Mouse (Mus musculus) layer of hippocampus, adult 11-12 months (tissue): ENCODE data around the gene Ndufb11.

Source experiments
- DNase-seq: peaks from one replicate; pipeline ENCODE4 v3.0.0; 2022; ENCODE audit warnings: low spot score

Gene Ndufb11

DNA sequence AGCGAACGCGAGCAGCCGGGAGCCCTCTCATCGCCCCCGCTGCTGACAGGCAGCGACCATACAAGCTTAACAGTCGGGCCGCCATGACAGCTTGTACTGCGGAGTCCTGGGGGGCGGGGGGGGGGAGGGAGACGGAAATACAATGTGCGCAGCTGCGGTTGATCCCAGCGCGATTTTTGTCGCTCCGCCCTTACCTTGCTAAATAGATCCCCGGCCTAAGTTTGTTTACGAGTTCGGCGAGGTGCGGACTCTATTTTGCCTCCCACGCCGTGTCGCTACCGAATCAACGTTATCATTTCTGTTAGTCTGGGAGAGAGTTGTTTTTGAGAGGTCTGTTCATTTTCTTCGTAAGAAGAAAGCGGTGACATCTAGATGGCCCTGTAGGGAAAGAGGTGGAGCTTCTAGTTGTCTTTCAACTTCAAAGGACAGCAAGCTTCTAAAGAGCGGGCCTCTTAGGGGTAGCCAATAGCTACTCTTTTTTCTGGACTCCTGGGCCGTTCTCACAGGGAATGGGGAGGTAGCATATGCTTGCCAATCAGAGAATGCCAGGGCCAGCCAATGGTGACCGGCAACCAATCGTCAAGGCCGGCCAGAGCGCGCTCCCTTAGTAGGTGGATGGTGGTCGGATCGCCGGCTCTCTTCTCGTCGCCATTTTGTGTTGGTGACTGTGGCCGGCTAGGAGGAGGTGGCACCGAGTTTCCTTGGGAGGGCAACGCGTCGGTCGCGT lies at the start of gene Ndufb11, which contains the start of gene Rbm10:
Gene Ndufb11, minus strand, starts transcription at position 444 of the 727 bp plus-strand sequence.
Gene Rbm10, plus strand, starts transcription at position 328 of the 727 bp plus-strand sequence.
- DNase-seq = peak; percentile 82

DNA sequence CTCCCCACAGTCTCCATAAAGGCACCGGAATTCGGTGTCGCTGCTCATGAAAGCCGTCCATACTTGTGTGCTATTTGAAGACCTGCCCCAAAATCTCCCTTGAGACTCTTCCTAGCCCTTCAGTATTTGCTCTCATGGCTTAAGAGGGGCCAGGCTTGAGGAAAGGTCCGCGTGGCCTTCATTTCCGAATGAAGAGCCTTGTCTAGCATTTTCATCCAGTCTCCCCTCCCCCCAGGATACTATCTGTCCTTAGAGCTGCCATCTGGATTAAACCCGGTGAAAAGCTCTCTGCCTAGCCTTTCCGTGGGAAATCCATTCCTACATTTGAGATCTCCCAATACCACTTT lies 46.0 kb upstream of the Ndufb11 start:
- DNase-seq = peak; percentile 13

DNA sequence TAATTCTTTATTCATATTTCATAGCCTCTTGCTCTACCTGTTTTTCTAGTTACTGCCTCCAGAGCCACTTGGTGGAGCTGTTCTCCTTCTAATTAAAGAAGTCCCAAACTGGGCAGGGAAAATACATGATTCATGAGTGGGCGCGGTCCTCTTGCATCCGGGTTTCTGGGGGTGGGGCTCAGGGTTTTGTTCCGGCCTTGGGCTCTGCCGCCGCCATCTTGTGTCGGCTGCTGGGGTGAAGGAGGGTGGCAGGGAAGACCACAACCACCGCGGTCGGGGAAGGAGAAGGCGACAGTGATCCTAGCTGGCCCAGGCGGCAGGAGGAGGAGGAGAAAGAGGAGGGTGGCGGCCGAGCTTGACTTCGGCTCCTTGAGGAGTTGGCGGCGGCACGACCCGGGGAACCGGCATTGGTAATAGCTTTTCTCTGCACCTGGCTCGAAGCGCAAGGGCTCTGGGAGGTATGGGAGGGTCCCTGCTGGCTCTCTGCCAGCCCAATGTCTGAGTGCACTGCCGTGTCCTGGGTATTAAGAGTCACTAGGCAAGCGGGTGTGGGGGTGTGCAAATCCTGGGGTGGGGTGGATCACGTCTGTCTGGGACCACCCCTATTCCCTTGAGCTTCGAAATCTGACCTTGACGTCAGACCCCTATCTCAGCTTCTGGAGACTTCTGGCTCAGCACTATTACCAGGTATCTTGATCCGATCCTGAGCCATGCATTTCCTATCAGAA lies 45.5 kb upstream of the Ndufb11 start:
- peak; percentile 86 for DNase-seq

DNA sequence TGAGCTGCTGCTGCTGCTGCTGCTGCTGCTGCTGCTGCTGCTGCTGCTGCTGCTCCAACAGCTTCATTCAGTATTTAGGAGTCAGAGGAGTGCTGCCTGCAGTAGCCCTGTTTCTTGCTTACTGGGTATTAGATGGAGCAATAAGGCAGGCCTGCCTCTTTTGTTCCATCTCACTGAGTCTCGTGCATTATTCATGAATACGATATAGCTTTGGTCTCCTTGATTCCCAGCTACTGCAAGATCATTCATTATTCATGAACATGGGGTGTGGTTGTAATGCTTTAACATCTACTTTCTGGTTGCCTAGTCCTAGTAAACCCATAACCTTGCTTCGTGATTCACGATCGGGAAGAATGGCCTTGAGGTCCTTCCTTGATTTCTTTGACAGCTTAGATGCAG lies 44.9 kb upstream of the Ndufb11 start:
- no peak for DNase-seq

DNA sequence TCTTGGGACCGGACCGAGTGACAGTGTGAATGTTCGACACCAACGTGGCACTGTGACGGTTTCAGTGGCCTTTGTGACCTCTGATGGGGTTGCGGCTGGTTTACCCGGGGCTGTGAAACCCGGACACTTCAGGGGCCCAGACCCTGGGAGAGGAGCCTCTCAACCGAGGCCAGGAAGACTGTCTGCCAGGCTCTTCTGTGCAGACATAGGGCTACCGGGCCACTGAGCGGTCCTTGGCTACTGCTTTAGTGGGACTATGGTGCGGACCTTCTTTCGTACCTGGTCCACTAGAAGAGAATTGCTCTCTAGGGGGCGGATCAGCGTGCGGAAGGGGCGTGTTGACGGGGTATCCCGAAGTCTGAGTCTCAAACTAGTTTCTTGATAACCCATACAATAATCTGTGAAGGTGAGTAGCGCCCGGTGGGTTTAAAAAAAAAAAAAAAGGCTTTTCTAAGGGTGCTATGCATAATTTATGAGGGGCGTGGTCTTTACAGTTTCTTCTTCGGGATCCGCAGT lies 41.5 kb upstream of the Ndufb11 start:
- DNase-seq = no peak

DNA sequence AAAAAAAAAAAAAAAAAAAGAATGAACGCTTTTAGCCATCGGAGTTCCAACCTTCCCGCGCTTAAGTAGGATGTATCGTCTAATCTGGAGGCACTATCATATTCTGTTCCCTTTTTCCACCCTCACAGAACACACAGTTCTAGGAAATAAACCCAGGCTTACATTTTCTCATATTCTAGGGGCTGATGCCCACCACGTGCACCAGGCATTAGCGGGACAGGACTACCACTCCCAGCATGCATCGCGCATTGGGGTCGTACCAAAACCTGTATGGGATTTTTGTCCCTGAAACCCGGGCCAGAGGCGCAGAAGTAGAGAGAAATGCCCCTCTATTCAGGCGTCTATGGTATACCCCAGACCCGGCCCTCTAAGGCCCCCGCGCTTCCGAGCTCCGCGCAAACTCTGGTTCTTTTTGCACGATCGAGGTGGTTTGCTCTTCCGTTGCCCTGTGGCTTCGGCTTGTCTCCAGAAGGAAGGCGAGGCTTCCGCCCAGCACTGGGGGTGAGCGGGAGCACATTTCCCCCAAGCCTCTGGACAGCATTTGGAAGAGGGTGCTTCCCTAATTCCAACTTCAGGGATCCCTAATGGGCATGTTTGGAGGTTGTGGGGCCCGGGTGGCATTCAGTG lies 40.7 kb upstream of the Ndufb11 start, which contains the start of gene Uba1:
Gene Uba1, plus strand, starts transcription at position 301 of the 627 bp plus-strand sequence.
- DNase-seq = peak; percentile 81

DNA sequence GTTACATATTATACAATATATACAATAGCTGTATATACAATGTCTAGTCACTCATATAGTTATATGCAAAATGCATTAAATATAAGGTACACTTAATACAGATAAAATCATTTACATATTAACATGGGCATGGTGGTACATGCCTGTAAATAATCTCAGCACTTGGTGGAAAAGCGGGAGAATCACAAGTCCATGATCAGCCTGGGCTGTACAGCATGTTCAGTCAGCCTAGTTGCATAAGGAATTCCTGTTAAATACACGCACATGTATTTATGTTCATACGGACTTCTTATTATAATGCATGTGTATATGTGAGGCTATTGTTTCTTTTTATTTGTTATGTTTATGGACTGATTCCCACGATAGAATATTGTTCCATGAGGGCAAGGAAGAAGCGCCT lies 40.2 kb upstream of the Ndufb11 start:
- no peak for DNase-seq

DNA sequence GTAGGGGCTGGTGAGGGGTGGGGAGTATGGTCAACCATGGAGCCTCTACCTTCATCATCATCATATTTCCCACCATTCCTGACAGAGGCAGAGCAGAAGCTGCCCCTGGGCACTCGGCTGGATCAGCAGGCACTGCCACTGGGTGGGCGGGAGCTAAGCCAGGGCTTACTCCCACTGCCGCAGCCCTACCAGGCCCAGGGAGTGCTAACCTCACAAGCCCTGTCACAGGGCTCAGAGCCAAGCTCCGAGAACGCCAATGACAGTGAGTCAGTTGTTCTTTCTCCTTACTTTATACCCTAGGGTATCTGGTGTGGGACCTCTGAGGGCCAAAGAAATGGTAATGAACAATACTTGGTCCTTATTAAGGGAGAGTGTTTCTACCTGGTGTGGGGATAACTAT lies 27.4 kb upstream of the Ndufb11 start:
- no peak for DNase-seq

DNA sequence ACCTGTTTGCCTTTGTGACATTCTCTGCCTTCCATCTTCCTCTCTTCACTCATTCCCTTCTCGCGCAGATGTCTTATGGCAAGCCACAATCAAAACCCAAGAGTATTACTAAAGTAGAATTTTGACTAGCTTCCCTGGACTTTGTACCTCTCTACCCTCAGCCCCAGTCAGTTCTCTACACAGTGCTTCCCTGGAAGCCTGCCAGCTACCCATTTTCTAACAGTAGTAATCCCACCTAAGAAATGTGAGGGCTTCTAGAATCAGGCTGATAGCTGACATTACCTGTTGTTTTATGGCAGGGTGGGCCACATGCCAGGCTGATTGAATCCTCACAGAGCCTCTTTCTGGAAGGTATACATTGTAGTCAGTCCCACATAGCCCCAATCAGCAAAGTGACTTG lies 20.7 kb upstream of the Ndufb11 start:
- no peak for DNase-seq

DNA sequence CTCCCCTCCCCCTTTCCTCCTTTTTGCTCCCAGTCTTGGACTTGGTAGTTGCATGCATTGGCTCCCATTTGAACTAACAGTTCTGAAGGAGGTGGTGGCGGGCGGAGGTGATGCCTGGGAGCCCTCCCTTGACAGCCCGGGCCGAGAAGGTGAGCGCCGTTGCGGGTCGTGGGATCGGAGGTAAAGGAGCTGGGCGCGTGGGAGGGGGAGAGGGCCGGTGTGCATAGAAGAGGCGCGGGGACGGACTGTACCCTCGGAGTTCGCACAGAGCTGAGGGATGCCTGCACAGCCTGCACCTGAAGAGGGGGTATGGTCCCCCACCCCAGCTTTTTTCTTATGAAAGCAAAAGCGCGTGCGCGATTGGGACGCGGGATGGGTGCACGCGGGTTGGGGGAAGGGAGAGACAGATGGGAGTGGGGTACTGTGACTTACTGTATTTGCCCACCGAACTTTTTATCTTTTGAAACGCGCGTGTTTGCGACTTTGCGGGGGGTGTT lies 532 bp upstream of the Ndufb11 start:
- no peak for DNase-seq

DNA sequence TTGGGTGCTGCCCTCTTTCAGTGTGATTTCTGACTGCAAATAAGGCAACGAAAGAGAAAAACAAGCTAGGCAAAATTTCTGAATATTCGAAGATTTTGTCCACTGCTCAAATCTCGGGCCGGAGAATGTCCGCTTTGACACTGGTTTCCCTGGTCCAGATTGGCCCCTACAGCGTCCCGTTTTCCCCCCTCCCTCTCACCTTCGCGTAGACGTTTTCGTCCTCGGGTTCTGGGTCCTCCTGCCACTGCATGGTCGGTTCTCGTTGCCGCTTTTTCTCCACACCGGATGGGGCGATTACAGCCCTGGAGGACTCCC lies 601 bp downstream of the Ndufb11 start:
- no peak for DNase-seq

DNA sequence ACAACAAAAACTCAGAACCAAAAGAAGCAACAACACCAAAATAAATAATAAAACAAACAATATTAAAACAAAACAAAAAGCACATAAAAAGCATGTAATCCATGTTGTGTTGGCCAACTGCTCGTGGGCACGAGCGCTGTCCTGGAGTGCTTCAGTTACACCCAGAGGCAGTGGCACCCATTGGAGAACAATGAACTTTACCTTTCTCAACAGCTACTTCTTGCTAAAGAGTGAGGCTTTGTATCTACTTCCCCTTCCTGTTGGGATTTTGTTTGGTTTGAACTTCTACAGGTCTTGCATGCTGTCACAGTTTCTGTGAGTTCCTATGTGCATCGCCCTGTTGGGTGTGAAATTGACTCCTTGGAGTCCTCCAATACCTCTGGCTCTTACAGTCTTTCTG lies 8.9 kb downstream of the Ndufb11 start:
- no peak for DNase-seq

DNA sequence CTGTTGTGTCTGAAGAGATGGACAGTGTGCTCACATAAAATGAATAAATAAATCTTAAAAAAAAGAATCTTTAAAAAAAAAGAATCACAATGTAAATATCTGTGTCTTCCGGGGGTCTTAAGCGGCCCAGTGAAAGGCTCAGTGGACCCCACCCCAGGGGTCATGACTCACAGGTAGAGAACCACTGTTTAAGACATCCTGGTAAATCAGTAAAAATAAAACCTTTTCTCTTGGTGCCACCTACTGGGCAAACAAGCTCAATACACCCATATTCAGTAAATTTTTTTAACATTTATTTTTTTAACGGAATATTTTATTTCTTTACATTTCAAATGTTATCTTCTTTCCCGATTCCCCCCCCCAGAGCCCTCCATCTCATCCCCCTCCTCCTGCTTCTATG lies 29.5 kb downstream of the Ndufb11 start:
- DNase-seq = peak; percentile 2

DNA sequence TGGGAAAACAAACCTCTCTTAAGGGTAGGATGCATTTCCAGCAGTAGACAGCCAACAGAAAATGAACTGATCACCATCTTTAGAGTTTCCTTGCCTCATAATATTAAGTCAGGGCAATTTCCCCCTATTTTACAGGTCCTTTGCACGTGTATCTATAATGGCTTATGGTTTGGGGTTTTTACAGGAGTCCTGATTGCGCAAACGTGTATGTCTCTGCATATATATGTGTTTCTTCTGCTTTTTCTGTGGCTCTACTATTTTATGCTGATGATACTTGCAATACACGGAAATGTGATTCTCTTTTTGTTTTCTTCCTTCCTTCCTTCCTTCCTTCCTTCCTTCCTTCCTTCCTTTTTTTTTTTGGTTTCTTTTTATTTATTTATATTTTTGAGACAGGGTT lies 43.5 kb downstream of the Ndufb11 start:
- DNase-seq = no peak

DNA sequence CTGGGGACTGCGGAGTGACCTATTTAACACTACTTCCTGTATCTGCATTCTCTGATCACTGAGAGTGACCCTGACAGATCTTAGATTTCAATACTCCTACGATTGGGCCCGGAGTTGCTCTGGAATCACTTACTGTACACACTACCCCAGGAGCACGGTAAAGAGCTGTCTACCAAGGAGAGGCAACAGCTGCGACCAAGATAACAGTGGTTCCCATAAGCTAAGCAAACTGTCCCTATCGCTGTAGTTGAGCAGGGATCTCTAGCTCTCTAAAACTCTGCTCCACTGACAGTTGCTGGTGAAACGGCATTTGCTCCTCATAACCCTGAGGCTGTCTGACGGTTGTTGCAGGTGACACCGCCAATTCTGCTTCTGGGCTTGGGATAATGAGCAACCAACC lies 44.7 kb downstream of the Ndufb11 start:
- no peak for DNase-seq

DNA sequence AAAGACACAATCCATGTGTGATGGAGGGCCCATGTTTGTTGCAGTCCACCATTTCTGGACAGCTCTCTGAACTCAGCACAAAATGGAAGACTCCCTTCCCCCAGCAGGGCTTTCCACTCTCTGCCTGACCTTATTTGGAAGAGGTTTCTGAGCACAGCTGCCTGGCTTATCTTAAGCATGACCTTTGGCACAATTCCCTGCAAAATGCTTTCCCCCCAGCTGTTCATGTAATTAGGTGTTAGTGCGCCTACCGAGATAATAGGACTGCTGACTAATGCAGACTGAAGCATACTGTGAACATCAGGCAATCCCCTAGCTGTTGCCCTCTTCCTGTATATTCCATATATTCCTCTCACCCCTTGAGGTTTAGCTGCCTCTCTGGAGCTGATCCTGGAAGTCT lies 46.4 kb downstream of the Ndufb11 start:
- DNase-seq = no peak
